Mouse (Mus musculus) megakaryocyte progenitor cell, adult 5-6 weeks (primary cell): Measurements from ENCODE around the gene Copb1. TPM values are rescaled to one million over a fixed set of nuclear protein-coding genes. Genes with fewer than 3 reads are reported as not detected.

Experiments used
- ATAC-seq: replicated peaks from 2 replicates; pipeline ENCODE4 v1.8.0; 2016; ENCODE audit warnings: mild to moderate bottlenecking, moderate TSS enrichment, inconsistent platforms; ENCODE audit not compliant: poor library complexity
- total RNA-seq, 2 experiments: library from RNA; stranded (forward) in 1 of 2; stranded (reverse) in 1 of 2; fragments of 157-497, 149-512 nt in 1 of 2; fragments of 200-1000 nt in 1 of 2; gene quantifications; 2 replicates each; pipeline versions ENCODE4 v1.2.3 to v1.2.4; 2015 to 2017

Gene Copb1
- total RNA-seq, 2 experiments from 2014 or later, result 82.4 to 184 TPM

DNA sequence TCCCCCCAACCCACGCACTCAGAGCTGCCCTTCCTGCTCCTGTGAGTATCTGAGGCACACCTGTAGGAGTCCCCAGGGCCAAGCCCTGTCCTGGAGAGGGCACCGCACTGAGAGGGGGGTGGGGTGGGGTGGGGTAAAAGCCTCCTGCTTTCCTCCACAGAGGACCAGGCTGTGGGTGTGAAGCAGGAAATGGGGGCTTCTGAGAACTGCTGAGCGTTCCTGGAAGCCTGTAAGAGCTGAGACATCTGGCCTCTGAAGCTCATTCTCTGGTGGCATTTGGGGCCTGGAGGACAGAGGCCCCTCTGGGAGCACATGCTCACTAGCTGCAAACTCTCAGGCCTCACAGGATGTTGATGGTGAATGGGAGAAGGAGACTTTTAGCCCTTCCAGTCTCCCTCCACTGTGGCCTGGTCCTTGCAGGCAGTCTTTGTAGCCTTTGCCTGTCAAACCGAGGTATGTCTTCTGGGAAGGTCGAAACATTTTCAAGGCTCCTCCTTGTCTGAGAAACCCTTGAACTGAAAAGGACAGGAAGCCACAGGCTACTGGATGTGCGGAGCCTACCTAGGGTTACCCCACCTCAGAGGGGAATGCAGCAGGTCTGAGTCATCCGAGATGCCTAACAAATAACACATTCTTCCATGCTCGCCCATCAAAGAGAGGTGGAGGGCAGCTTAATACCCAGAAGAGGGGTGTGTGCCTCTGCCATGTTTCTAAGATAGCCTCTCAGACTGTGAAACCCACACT, 83.0 kb downstream of the Copb1 start:
- ATAC-seq, result no peak

DNA sequence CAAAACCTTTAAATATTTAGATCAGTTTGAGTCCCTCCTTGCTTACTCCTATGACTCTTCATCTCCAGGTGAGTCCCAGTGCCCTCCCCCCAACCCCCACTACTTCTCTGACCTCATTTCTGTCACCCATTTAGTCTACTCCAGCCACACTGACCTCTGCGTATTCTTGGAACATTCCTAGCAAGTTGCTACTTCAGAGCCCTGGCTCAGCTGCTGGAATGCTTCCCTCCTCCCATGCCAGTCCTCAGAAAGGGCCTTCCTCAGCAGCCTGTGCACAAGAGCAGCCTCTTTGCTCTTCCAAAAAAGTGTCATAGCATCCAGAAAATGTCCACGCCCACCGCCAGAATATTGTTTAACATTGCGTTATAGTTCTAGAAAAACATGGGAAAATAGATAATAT, 84.5 kb downstream of the Copb1 start:
- no peak for ATAC-seq

GRCm38 (mm10) chr7:114169381-114169780, 85.1 kb downstream of the Copb1 start:
- no peak for ATAC-seq

Other genes starting within 250 kb of the Copb1 start
- 1.7 and 3.7 TPM in 2 replicates for gene Rras2, start 136.9 kb downstream of the Copb1 start, total RNA-seq (2015)
- 1.5 and 1.7 TPM in 2 replicates for gene Rras2, start 136.9 kb downstream of the Copb1 start, total RNA-seq (2017)
- gene Psma1, start 21.4 kb upstream of the Copb1 start, total RNA-seq (2015), result 391 and 406 TPM in 2 replicates
- gene Psma1, start 21.4 kb upstream of the Copb1 start, total RNA-seq (2017), result 317 and 333 TPM in 2 replicates
- 9.8 and 13.0 TPM in 2 replicates for gene Pde3b, start 160.6 kb upstream of the Copb1 start, total RNA-seq (2015)
- gene Pde3b, start 160.6 kb upstream of the Copb1 start, total RNA-seq (2017), result 12.0 and 14.5 TPM in 2 replicates